Mouse (Mus musculus) embryonic facial prominence, embryonic 10.5 days (tissue): ENCODE data around the gene Npnt. TPM values are rescaled to one million over a fixed set of nuclear protein-coding genes. Genes with fewer than 3 reads are reported as not detected.

Source experiments
- DNase-seq: peaks from one replicate; pipeline ENCODE4 v3.0.0-alpha.2; 2017; ENCODE audit warnings: low spot score
- H3K27ac ChIP-seq: fragments of 300-500 bp; sonication (generic); replicated peaks from 2 replicates; pipeline ENCODE4 v1.5.1; 2016; ENCODE audit warnings: mild to moderate bottlenecking
- H3K27me3 ChIP-seq: fragments of 300-500 bp; sonication (generic); replicated peaks from 2 replicates; pipeline ENCODE4 v1.6.1; 2016; ENCODE audit warnings: low read depth, mild to moderate bottlenecking; ENCODE audit not compliant: poor library complexity, severe bottlenecking
- H3K36me3 ChIP-seq: fragments of 300-500 bp; sonication (generic); replicated peaks from 2 replicates; pipeline ENCODE4 v1.6.1; 2016; ENCODE audit warnings: mild to moderate bottlenecking, moderate library complexity
- H3K4me1 ChIP-seq: fragments of 300-500 bp; sonication (generic); 2 replicates; pipeline ENCODE4 v1.6.1; 2016
- H3K4me3 ChIP-seq: fragments of 300-500 bp; sonication (generic); 2 replicates; pipeline ENCODE4 v1.5.1; 2016; ENCODE audit warnings: mild to moderate bottlenecking, moderate library complexity
- H3K9me3 ChIP-seq: fragments of 300-500 bp; sonication (generic); 2 replicates; pipeline ENCODE4 v1.6.1; 2016; ENCODE audit warnings: mild to moderate bottlenecking
- WGBS: fragments of 180-500 bp; shearing (Covaris S2); methylation state at CpG from one replicate; pipeline ENCODE4 v1.1.7; 2016; 5-methylcytosine and 5-hydroxymethylcytosine counted together
- polyA plus RNA-seq: library from polyadenylated mRNA; unstranded; fragments of >200 nt; fragmentation: Nextera tagmentation; extraction: Ambion mirVana; gene quantifications from 2 replicates; pipeline ENCODE4 v1.2.1, GENCODE M21; 2016

Gene Npnt
- polyA plus RNA-seq, 1 experiment from 2014 or later, result 26.2 TPM

GRCm38 (mm10) chr3:132902921-132903320 lies 47.2 kb downstream of the Npnt start:
- no peak overlapping the region for H3K27ac ChIP-seq
- no peaks in the 10 kb centered on the region for H3K9me3 ChIP-seq
- no peaks in the 10 kb centered on the region for H3K27me3 ChIP-seq
- WGBS, result 92% methylated on average over 5 of the region's 5 CpGs
- no peaks in the 10 kb centered on the region; the same call in 1 of the 2 replicates for H3K4me1 ChIP-seq
- no peak for DNase-seq
- H3K36me3 ChIP-seq, result peaks cover 8% of the 10 kb centered on the region
- no peak overlapping the region for H3K4me3 ChIP-seq

GRCm38 (mm10) chr3:132902206-132902605 lies 47.9 kb downstream of the Npnt start:
- WGBS, result 86% methylated on average over 6 of the region's 6 CpGs
- no peaks in the 10 kb centered on the region for H3K27me3 ChIP-seq
- DNase-seq, result no peak
- H3K9me3 ChIP-seq, result no peaks in the 10 kb centered on the region
- peaks cover 8% of the 10 kb centered on the region for H3K36me3 ChIP-seq
- H3K4me3 ChIP-seq, result no peak overlapping the region
- H3K27ac ChIP-seq, result no peak overlapping the region
- no peaks in the 10 kb centered on the region for H3K4me1 ChIP-seq

- Histone ChIP-seq H3K27me3 (no peaks in the 10 kb centered on the region), H3K36me3 (no peaks in the 10 kb centered on the region), H3K9me3 (no peaks in the 10 kb centered on the region), H3K27ac (no peak overlapping the region), H3K4me1 (no peaks in the 10 kb centered on the region), H3K4me3 (no peak overlapping the region)
- 96% methylated on average over 4 of the region's 4 CpGs for WGBS
- no peak for DNase-seq
Measured at GRCm38 (mm10) chr3:132897891-132898290, 52.2 kb downstream of the Npnt start.

- 93% methylated on average over 5 of the region's 5 CpGs for WGBS
- H3K27me3 ChIP-seq, result no peaks in the 10 kb centered on the region
- no peak overlapping the region for H3K27ac ChIP-seq
- DNase-seq, result no peak
- no peak overlapping the region for H3K4me3 ChIP-seq
- no peaks in the 10 kb centered on the region for H3K4me1 ChIP-seq
- H3K36me3 ChIP-seq, result no peaks in the 10 kb centered on the region
- no peaks in the 10 kb centered on the region for H3K9me3 ChIP-seq
Measured at GRCm38 (mm10) chr3:132897390-132897789, 52.7 kb downstream of the Npnt start.

- H3K4me3 ChIP-seq, result no peak overlapping the region
Measured at GRCm38 (mm10) chr3:132894086-132894485, 56.0 kb downstream of the Npnt start.

GRCm38 (mm10) chr3:132893676-132894075 lies 56.4 kb downstream of the Npnt start:
- Histone ChIP-seq H3K27ac (no peak overlapping the region), H3K4me1 (no peaks in the 10 kb centered on the region), H3K4me3 (no peak overlapping the region), H3K9me3 (no peaks in the 10 kb centered on the region), H3K36me3 (0 out of 2 replicates have a peak, but pooled peaks cover 2% of the 10 kb centered on the region), H3K27me3 (no peaks in the 10 kb centered on the region)
- 89% methylated on average over 3 of the region's 3 CpGs for WGBS
- no peak for DNase-seq

More at GRCm38 (mm10) chr3:132894086-132894485, 56.0 kb downstream of the Npnt start:
- Histone ChIP-seq H3K27ac (no peak overlapping the region), H3K9me3 (no peaks in the 10 kb centered on the region), H3K27me3 (no peaks in the 10 kb centered on the region), H3K4me1 (no peaks in the 10 kb centered on the region), H3K36me3 (0 out of 2 replicates have a peak, but pooled peaks cover 2% of the 10 kb centered on the region)
- 93% methylated on average over 7 of the region's 7 CpGs for WGBS
- no peak for DNase-seq

GRCm38 (mm10) chr3:132893044-132893443 lies 57.0 kb downstream of the Npnt start:
- Histone ChIP-seq H3K9me3 (no peaks in the 10 kb centered on the region), H3K27ac (no peak overlapping the region), H3K36me3 (0 out of 2 replicates have a peak, but pooled peaks cover 2% of the 10 kb centered on the region), H3K4me1 (no peaks in the 10 kb centered on the region), H3K27me3 (no peaks in the 10 kb centered on the region), H3K4me3 (no peak overlapping the region)
- no peak for DNase-seq
- WGBS, result 87% methylated on average over 7 of the region's 7 CpGs

- no peak overlapping the region for H3K27ac ChIP-seq
- 0 out of 2 replicates have a peak, but pooled peaks cover 2% of the 10 kb centered on the region for H3K36me3 ChIP-seq
- no peak for DNase-seq
- 94% methylated on average over 7 of the region's 7 CpGs for WGBS
- H3K4me3 ChIP-seq, result no peak overlapping the region
- no peaks in the 10 kb centered on the region for H3K4me1 ChIP-seq
- H3K9me3 ChIP-seq, result no peaks in the 10 kb centered on the region
- H3K27me3 ChIP-seq, result no peaks in the 10 kb centered on the region
Measured at GRCm38 (mm10) chr3:132892481-132892880, 57.6 kb downstream of the Npnt start.

GRCm38 (mm10) chr3:132887074-132887848 lies 62.8 kb downstream of the Npnt start:
- Histone ChIP-seq H3K4me3 (no peak overlapping the region), H3K27me3 (no peaks in the 10 kb centered on the region), H3K27ac (no peak overlapping the region), H3K36me3 (0 out of 2 replicates have a peak, but pooled peaks cover 2% of the 10 kb centered on the region), H3K4me1 (peaks cover 7% of the 10 kb centered on the region; the same call in 1 of the 2 replicates), H3K9me3 (no peaks in the 10 kb centered on the region)
- 93% methylated on average over 16 of the region's 16 CpGs for WGBS
- no peak for DNase-seq

- 0 out of 2 replicates have a peak, but pooled peaks cover 2% of the 10 kb centered on the region for H3K36me3 ChIP-seq
- WGBS, result 90% methylated on average over 6 of the region's 6 CpGs
- no peak overlapping the region for H3K27ac ChIP-seq
- no peak for DNase-seq
- H3K27me3 ChIP-seq, result no peaks in the 10 kb centered on the region
- no peak overlapping the region for H3K4me3 ChIP-seq
- peaks cover 7% of the 10 kb centered on the region; the same call in 1 of the 2 replicates for H3K4me1 ChIP-seq
- H3K9me3 ChIP-seq, result no peaks in the 10 kb centered on the region
Measured at GRCm38 (mm10) chr3:132886419-132887050, 63.6 kb downstream of the Npnt start.

- Histone ChIP-seq H3K4me3 (no peak overlapping the region), H3K27ac (no peak overlapping the region), H3K9me3 (no peaks in the 10 kb centered on the region), H3K27me3 (no peaks in the 10 kb centered on the region), H3K36me3 (no peaks in the 10 kb centered on the region), H3K4me1 (peaks cover 7% of the 10 kb centered on the region; the same call in 1 of the 2 replicates)
- no peak for DNase-seq
- WGBS, result 79% methylated on average over 10 of the region's 10 CpGs
Measured at GRCm38 (mm10) chr3:132884459-132884858, 65.6 kb downstream of the Npnt start.

GRCm38 (mm10) chr3:132883256-132883655 lies 66.8 kb downstream of the Npnt start:
- no peak for DNase-seq
- no peak overlapping the region for H3K27ac ChIP-seq
- no peak overlapping the region for H3K4me3 ChIP-seq
- no peaks in the 10 kb centered on the region for H3K9me3 ChIP-seq
- H3K4me1 ChIP-seq, result peaks cover 7% of the 10 kb centered on the region; the same call in 1 of the 2 replicates
- 88% methylated on average over 9 of the region's 9 CpGs for WGBS
- no peaks in the 10 kb centered on the region for H3K36me3 ChIP-seq
- no peaks in the 10 kb centered on the region; the same call in 1 of the 2 replicates for H3K27me3 ChIP-seq
